Mouse (Mus musculus) intestine, postnatal 0 days (tissue): ENCODE results near the gene Ap2s1. TPM values are rescaled to one million over a fixed set of nuclear protein-coding genes. Genes with fewer than 3 reads are reported as not detected.
"Not testable (repeated sequence)": the region's sequence is repeated elsewhere in the genome, so short reads cannot be mapped to it uniquely, and the experiment has no call there.

Experiments
- ATAC-seq: fragments of 200-750 bp; cut with Nextera tagmentation; 2 replicates; pipeline ENCODE4 v1.8.0; 2017; ENCODE audit warnings: mild to moderate bottlenecking, moderate TSS enrichment, moderate library complexity
- H3K27ac ChIP-seq: fragments of 300-500 bp; sonication (generic); 2 replicates; pipeline ENCODE4 v1.5.1; 2014; ENCODE audit warnings: mild to moderate bottlenecking, low read depth, low read length, moderate library complexity
- H3K27me3 ChIP-seq: fragments of 300-500 bp; sonication (generic); replicated peaks from 2 replicates; pipeline ENCODE4 v1.6.1; 2014; ENCODE audit warnings: low read length, mixed read lengths; ENCODE audit not compliant: control insufficient read depth, insufficient read depth
- H3K36me3 ChIP-seq: fragments of 300-500 bp; sonication (generic); 2 replicates; pipeline ENCODE4 v1.6.1; 2014; ENCODE audit warnings: mild to moderate bottlenecking, moderate library complexity; ENCODE audit not compliant: control insufficient read depth, insufficient read depth
- H3K4me1 ChIP-seq: fragments of 300-500 bp; sonication (generic); replicated peaks from 2 replicates; pipeline ENCODE4 v1.6.1; 2014; ENCODE audit warnings: antibody characterized with exemption, low read length, mixed read lengths; ENCODE audit not compliant: control insufficient read depth, insufficient read depth
- H3K4me2 ChIP-seq: fragments of 300-500 bp; sonication (generic); replicated peaks from 2 replicates; pipeline ENCODE4 v1.6.1; 2014; ENCODE audit warnings: low read depth, mild to moderate bottlenecking, moderate library complexity
- H3K4me3 ChIP-seq: fragments of 300-500 bp; sonication (generic); 2 replicates; pipeline ENCODE4 v1.5.1; 2014; ENCODE audit warnings: low read depth, low read length
- H3K9ac ChIP-seq: fragments of 300-500 bp; sonication (generic); 2 replicates; pipeline ENCODE4 v1.6.1; 2014; ENCODE audit warnings: mild to moderate bottlenecking, low read depth, low read length
- H3K9me3 ChIP-seq: fragments of 300-500 bp; sonication (generic); 2 replicates; pipeline ENCODE4 v1.6.1; 2016; ENCODE audit warnings: mixed run types; ENCODE audit not compliant: control insufficient read depth
- CTCF ChIP-seq: sonication (generic); IDR thresholded peaks from 2 replicates; pipeline ENCODE4 v1.5.1; 2016; ENCODE audit warnings: low read depth, mild to moderate bottlenecking, control low read depth, antibody characterized with exemption, moderate library complexity
- WGBS: fragments of 180-500 bp; shearing (Covaris S2); extraction: QIAGEN DNeasy Blood & Tissue Kit; methylation state at CpG from one replicate; pipeline ENCODE4 v1.1.7; 2014; 5-methylcytosine and 5-hydroxymethylcytosine counted together
- polyA plus RNA-seq: library from polyadenylated mRNA; unstranded; fragments of >200 nt; fragmentation: Nextera tagmentation; extraction: Ambion mirVana; gene quantifications from 2 replicates; pipeline ENCODE4 v1.2.1, GENCODE M21; 2015

The Ap2s1 gene
- polyA plus RNA-seq, 1 experiment from 2014 or later: 316 TPM

DNA sequence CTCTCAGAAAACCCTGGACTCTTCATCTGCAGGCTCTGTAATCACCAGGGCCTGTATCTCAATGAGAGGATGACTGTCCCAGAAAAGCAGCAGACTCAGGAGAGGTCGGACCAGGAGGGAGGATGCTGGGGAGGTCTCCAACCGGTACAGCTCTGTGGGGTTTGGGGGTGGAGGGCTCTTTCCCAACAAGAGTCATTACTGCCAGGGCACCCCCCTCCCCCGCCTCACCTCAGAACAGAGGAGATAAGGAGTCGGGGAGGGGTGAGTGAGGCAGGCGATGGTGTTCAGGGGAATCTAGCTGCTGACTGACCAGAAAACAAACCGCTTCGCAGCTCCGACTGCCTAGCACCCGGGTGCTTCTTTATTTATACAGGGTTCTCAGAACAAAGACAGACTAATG is 30.0 kb upstream of the Ap2s1 start:
- no peak for TF ChIP-seq CTCF
- no peak for ATAC-seq
- Histone ChIP-seq H3K27me3 (0 out of 2 replicates have a peak, but pooled peaks cover 3% of the 10 kb centered on the region), H3K36me3 (no peaks in the 10 kb centered on the region), H3K9ac (no peak overlapping the region), H3K4me1 (no peaks in the 10 kb centered on the region), H3K4me2 (no peak overlapping the region), H3K9me3 (no peaks in the 10 kb centered on the region), H3K4me3 (no peak overlapping the region), H3K27ac (no peak overlapping the region)
- 24% methylated on average over 9 of the region's 9 CpGs for WGBS

GRCm38 (mm10) chr7:16710604-16711003 is 27.6 kb upstream of the Ap2s1 start:
- TF ChIP-seq CTCF: peak; percentile 51
- H3K4me1 ChIP-seq: no peaks in the 10 kb centered on the region
- no peak overlapping the region for H3K4me2 ChIP-seq
- H3K36me3 ChIP-seq: no peaks in the 10 kb centered on the region
- H3K27ac ChIP-seq: no peak overlapping the region
- no peak overlapping the region for H3K4me3 ChIP-seq
- 0 out of 2 replicates have a peak, but pooled peaks cover 3% of the 10 kb centered on the region for H3K27me3 ChIP-seq
- ATAC-seq: no peak
- no peaks in the 10 kb centered on the region for H3K9me3 ChIP-seq
- H3K9ac ChIP-seq: no peak overlapping the region
- WGBS: 78% methylated on average over 5 of the region's 5 CpGs

DNA sequence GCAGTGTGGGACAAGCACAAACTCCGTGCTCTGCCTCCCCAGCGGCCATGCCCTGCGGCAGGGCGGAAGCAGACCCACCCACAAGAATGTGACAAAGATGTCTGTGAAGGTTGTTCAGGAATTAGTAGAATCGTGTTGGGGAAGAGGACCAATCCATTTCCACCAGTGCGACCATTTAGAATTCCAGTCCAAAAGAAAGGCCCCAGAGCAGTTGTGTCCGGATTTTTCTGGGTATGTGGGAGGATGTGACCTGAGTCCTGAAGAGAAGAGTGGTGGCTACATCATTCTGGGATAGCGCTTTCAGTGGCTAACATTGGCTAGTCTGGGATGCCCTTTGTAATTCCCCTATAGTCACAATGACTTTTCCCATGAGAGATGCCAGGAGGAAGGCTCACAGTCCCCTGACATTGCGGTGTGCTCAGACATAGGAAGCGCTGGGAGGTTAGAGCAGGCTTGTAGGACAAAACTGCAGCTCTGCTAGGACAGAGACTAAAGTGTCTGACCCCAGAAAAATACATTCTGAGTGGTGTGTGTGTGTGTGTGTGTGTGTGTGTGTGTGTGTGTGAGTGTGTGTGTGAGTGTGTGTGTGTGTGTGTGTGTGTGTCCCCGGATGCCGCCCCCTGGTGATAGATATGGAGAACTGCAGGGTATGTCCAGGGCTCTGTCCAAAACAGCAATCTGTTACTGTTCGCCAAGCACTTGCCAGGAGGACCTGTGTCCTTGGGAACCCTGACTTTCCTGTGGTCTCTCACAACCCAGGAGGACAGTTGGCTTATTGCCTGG is 25.4 kb upstream of the Ap2s1 start:
- Histone ChIP-seq H3K4me3 (no peak overlapping the region), H3K9me3 (no peaks in the 10 kb centered on the region), H3K36me3 (no peaks in the 10 kb centered on the region), H3K27ac (no peak overlapping the region), H3K27me3 (no peaks in the 10 kb centered on the region), H3K9ac (no peak overlapping the region), H3K4me2 (no peak overlapping the region), H3K4me1 (no peaks in the 10 kb centered on the region)
- 0 out of 2 replicates have a peak, but pooled peaks have one; percentile 39 for TF ChIP-seq CTCF
- ATAC-seq: no peak
- 71% methylated on average over 13 of the region's 13 CpGs for whole genome bisulfite sequencing

- not testable (repeated sequence) for H3K27me3 ChIP-seq, ATAC-seq, H3K9ac ChIP-seq, H3K4me2 ChIP-seq, H3K4me1 ChIP-seq, H3K36me3 ChIP-seq, H3K27ac ChIP-seq, H3K9me3 ChIP-seq, H3K4me3 ChIP-seq
- WGBS: 36% methylated on average over 8 of the region's 8 CpGs
Measured at GRCm38 (mm10) chr7:16716456-16717152, 21.6 kb upstream of the Ap2s1 start.

DNA sequence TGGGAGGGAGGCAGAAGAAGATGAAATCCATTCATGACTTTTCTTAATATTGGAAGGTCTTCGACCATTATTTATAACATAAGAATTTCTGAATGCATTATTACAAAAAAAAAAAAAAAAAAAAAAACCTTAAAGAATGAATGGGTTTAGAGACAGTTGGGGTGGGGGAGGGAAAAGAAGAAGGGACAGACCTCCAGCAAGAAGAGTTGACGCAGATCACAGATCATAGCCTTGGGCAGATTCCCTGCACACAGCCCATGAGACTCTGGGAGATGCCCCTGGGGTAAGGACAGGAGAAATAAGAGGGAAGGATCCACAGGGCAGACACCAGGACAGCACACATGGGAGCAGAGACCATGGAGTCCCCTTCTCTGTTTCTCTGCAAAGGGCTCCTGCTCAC is 16.6 kb upstream of the Ap2s1 start, which contains the start of gene Ceacam9:
Ceacam9 (plus strand) TSS at position 301 of the 400 bp plus-strand sequence.
- Histone ChIP-seq H3K27ac (no peak within 1 kb of the TSS), H3K4me3 (no peak within 1 kb of the TSS), H3K9ac (no peak within 1 kb of the TSS), H3K4me1 (no peaks in the 10 kb centered on the region), H3K27me3 (no peaks in the 10 kb centered on the region), H3K36me3 (no peaks in the 10 kb centered on the region), H3K4me2 (no peak within 1 kb of the TSS), H3K9me3 (no peaks in the 10 kb centered on the region)
- no peak for TF ChIP-seq CTCF
- 81% methylated on average over 2 of the region's 2 CpGs for WGBS
- ATAC-seq: no peak

DNA sequence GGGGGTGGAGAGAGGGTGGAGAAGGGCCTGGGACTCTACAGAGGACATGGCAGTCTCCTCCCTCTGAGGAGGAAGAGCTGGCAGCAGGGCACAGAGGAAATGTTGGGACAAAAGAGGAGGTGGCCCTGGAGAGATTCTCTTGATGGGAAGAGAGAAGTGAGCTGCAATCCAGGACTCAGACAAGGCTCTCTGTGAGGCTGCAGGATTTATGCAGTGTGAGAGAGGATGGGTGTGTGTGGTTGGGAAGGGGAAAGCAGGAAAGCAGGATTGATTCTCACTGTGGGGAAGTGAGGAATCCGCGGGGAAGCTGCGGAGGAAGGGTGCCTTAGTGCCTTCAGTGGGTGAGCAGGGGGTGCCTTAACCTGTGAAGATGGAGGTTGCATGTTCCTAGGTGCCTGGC is 15.7 kb upstream of the Ap2s1 start:
- H3K4me2 ChIP-seq, H3K9ac ChIP-seq, H3K4me3 ChIP-seq, H3K27ac ChIP-seq, H3K36me3 ChIP-seq, H3K4me1 ChIP-seq, ATAC-seq, H3K9me3 ChIP-seq, H3K27me3 ChIP-seq: not testable (repeated sequence)
- WGBS: 66% methylated on average over 3 of the region's 3 CpGs
